Comparison of ENCODE assay signal across 9 mouse cellular contexts in the genomic region with DNA sequence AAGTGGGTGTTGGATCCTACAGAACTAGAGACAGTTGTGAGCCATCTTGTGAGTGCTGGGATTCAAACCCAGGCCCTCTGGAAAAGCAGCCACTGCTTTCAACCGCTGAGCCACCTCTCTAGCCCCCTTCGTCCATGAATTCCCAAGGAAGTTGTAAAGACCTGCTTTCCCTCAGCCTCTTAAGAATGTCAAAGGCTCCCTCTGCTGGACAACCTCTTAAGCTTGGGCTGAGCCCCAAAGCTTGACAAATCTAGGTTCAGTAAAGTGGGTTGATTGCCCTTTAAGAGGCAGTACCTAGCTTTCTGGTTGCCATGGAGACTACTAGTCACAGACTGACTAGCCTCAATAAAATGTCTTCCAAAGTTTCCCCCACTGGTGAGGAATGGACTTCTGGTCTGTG. TPM values are rescaled to one million over a fixed set of nuclear protein-coding genes. Genes with fewer than 3 reads are reported as not detected.
DNase-seq lines count a peak whose midpoint lies in the region; ATAC-seq lines count a peak whose summit lies in the region.
"Had no signal": no experiment of that assay in that cellular context is flagged by ENCODE, and none has a peak within 500 bp of the region (broad histone marks: within the 10 kb centered on the region; RNA-seq: fewer than 3 reads in every experiment).

A gene (plus strand): TSS at position 297 of the 400 bp plus-strand sequence.

- WGBS in forebrain, embryonic 13.5 days = 0% methylated on average over 2 of the region's 2 CpGs
- 7% methylated on average over 2 of the region's 2 CpGs for WGBS in liver, embryonic 13.5 days (ENCODE audit: insufficient replicate concordance)
- 3% methylated on average over 2 of the region's 2 CpGs for WGBS in neural tube, embryonic 12.5 days

- ATAC-seq in cerebellum, adult (ENCODE audit: insufficient number of reproducible peaks, low FRiP score, low TSS enrichment) = peak; percentile 82
- peak; percentile 84 for ATAC-seq in forebrain, embryonic 13.5 days
- peak; percentile 43; the same call in 1 of the 2 replicates for ATAC-seq in liver, embryonic 13.5 days (ENCODE audit: low read depth)
- peak; percentile 56; the same call in 1 of the 2 replicates for ATAC-seq in neural tube, embryonic 12.5 days (ENCODE audit: low FRiP score, low read depth)

- H3K4me2 ChIP-seq in forebrain, embryonic 13.5 days = no peak within 1 kb of the TSS
- H3K4me2 ChIP-seq in liver, embryonic 13.5 days = no peak within 1 kb of the TSS
- H3K4me2 ChIP-seq in neural tube, embryonic 12.5 days (replicated peaks) = no peak within 1 kb of the TSS

- H3K9me3 ChIP-seq in forebrain, embryonic 13.5 days (replicated peaks) = no peaks in the 10 kb centered on the region
- H3K9me3 ChIP-seq in liver, embryonic 13.5 days (replicated peaks) = no peaks in the 10 kb centered on the region
- no peaks in the 10 kb centered on the region for H3K9me3 ChIP-seq in neural tube, embryonic 12.5 days

- peak; percentile 47 for DNase-seq in MEL-GATA-1-ER (ENCODE audit: extremely low read depth, low read depth)
- DNase-seq in heart, postnatal 10 days = peak; percentile 85 to 90
- DNase-seq in kidney, postnatal 25 days = peak; percentile 76 to 87
- DNase-seq in liver, embryonic 13.5 days = peak; percentile 22
- peak; percentile 46 for DNase-seq in testis, postnatal 14 days (ENCODE audit: low spot score)

- intact Hi-C loops in heart, postnatal 10 days (cut with DNase I) = loop anchor here (1.0 to 2.0 kb wide), 5 partner anchors 19 to 157 kb away; no protein-coding TSS in a partner anchor

- peaks cover 6% of the 10 kb centered on the region; the same call in 1 of the 2 replicates for H3K4me1 ChIP-seq in forebrain, embryonic 13.5 days
- H3K4me1 ChIP-seq in liver, embryonic 13.5 days (replicated peaks) = peaks cover 3% of the 10 kb centered on the region; the same call in 1 of the 2 replicates
- H3K4me1 ChIP-seq in neural tube, embryonic 12.5 days = no peaks in the 10 kb centered on the region

- no peak within 1 kb of the TSS for H3K27ac ChIP-seq in forebrain, embryonic 13.5 days
- H3K27ac ChIP-seq in liver, embryonic 13.5 days = no peak within 1 kb of the TSS
- H3K27ac ChIP-seq in neural tube, embryonic 12.5 days = no peak within 1 kb of the TSS

- H3K27me3 ChIP-seq in forebrain, embryonic 13.5 days = no peaks in the 10 kb centered on the region
- peaks cover 2% of the 10 kb centered on the region; the same call in 1 of the 2 replicates for H3K27me3 ChIP-seq in liver, embryonic 13.5 days
- no peaks in the 10 kb centered on the region for H3K27me3 ChIP-seq in neural tube, embryonic 12.5 days (replicated peaks)

- no peak within 1 kb of the TSS for H3K4me3 ChIP-seq in forebrain, embryonic 13.5 days
- H3K4me3 ChIP-seq in liver, embryonic 13.5 days (replicated peaks) = no peak within 1 kb of the TSS
- no peak within 1 kb of the TSS for H3K4me3 ChIP-seq in neural tube, embryonic 12.5 days
- H3K4me3 ChIP-seq: myocyte had no signal

- H3K36me3 ChIP-seq in forebrain, embryonic 13.5 days (ENCODE audit: poor library complexity, severe bottlenecking) = no peaks in the 10 kb centered on the region
- H3K36me3 ChIP-seq in liver, embryonic 13.5 days = no peaks in the 10 kb centered on the region
- no peaks in the 10 kb centered on the region for H3K36me3 ChIP-seq in neural tube, embryonic 12.5 days

- no peak within 1 kb of the TSS for H3K9ac ChIP-seq in forebrain, embryonic 13.5 days
- H3K9ac ChIP-seq in liver, embryonic 13.5 days = no peak within 1 kb of the TSS
- H3K9ac ChIP-seq in neural tube, embryonic 12.5 days = no peak within 1 kb of the TSS; the same call in 1 of the 2 replicates

RNA-seq across cellular contexts. Expression of the gene that starts here (rescaled TPM):
- polyA plus RNA-seq in forebrain, embryonic 13.5 days (2015; fragmentation: Nextera tagmentation; extraction: Ambion mirVana) = 0.45 and 0.79 TPM in 2 replicates
- under 1 TPM; 0.29 to 0.45 TPM for total RNA-seq in heart, postnatal 10 days (2021)
- 0.08 and 0.13 TPM in 2 replicates for polyA plus RNA-seq in liver, embryonic 13.5 days (2015; fragmentation: Nextera tagmentation; extraction: Ambion mirVana)
- polyA plus RNA-seq in neural tube, embryonic 12.5 days (2016; fragmentation: Nextera tagmentation; extraction: Ambion mirVana) = 0.25 and 0.75 TPM in 2 replicates

Comparison
In these comparisons a context has a peak if more than half of its experiments do, and no peak if none do; other contexts are left out.
1. Peak in ATAC-seq in forebrain, embryonic 13.5 days; RNA of the gene not detected or under 1 TPM.
2. Peak in DNase-seq in heart, postnatal 10 days; RNA of the gene not detected or under 1 TPM.
3. Peak in DNase-seq and ATAC-seq in liver, embryonic 13.5 days; RNA of the gene not detected or under 1 TPM.
4. Peak in ATAC-seq in neural tube, embryonic 12.5 days; RNA of the gene not detected or under 1 TPM.
5. DNase-seq: peak in every context shown above with its lines; median percentile 88 in heart, postnatal 10 days; 82 in kidney, postnatal 25 days; 47 in MEL-GATA-1-ER; 46 in testis, postnatal 14 days; 22 in liver, embryonic 13.5 days.